Mouse (Mus musculus) forebrain, embryonic 14.5 days (tissue): ENCODE results near the gene Ryr2. TPM values are rescaled to one million over a fixed set of nuclear protein-coding genes. Genes with fewer than 3 reads are reported as not detected.
A peak's percentile ranks its signal among the peaks of the same experiment; 100 is the strongest.
"Not testable (repeated sequence)": the region's sequence is repeated elsewhere in the genome, so short reads cannot be mapped to it uniquely, and the experiment has no call there.

Experiments used
- ATAC-seq: fragments of 200-750 bp; cut with Nextera tagmentation; 2 replicates; pipeline ENCODE4 v1.8.0; 2017; ENCODE audit warnings: mild to moderate bottlenecking, moderate library complexity
- DNase-seq: peaks from one replicate; pipeline ENCODE4 v3.0.0-alpha.2; 2015; ENCODE audit warnings: low spot score
- H3K27ac ChIP-seq: fragments of 300-500 bp; sonication (generic); 2 replicates; pipeline ENCODE4 v1.5.1; 2014; ENCODE audit warnings: low read depth, mild to moderate bottlenecking, control low read depth, low read length, moderate library complexity
- H3K27me3 ChIP-seq: fragments of 300-500 bp; sonication (generic); replicated peaks from 2 replicates; pipeline ENCODE4 v1.6.1; 2014; ENCODE audit warnings: low read length, control low read depth, mixed read lengths; ENCODE audit not compliant: control insufficient read depth, insufficient read depth
- H3K36me3 ChIP-seq: fragments of 300-500 bp; sonication (generic); 2 replicates; pipeline ENCODE4 v1.6.1; 2014; ENCODE audit warnings: low read length, control low read depth; ENCODE audit not compliant: control insufficient read depth, insufficient read depth
- H3K4me1 ChIP-seq: fragments of 300-500 bp; sonication (generic); 2 replicates; pipeline ENCODE4 v1.6.1; 2014; ENCODE audit warnings: antibody characterized with exemption, low read length, control low read depth; ENCODE audit not compliant: control insufficient read depth, insufficient read depth
- H3K4me2 ChIP-seq: fragments of 300-500 bp; sonication (generic); 2 replicates; pipeline ENCODE4 v1.6.1; 2014; ENCODE audit warnings: mild to moderate bottlenecking, control low read depth, low read length
- H3K4me3 ChIP-seq: fragments of 300-500 bp; sonication (generic); 2 replicates; pipeline ENCODE4 v1.5.1; 2014; ENCODE audit warnings: low read depth, low read length, control low read depth
- H3K9ac ChIP-seq: fragments of 300-500 bp; sonication (generic); 2 replicates; pipeline ENCODE4 v1.6.1; 2014; ENCODE audit warnings: mild to moderate bottlenecking, low read length, control low read depth, moderate library complexity
- H3K9me3 ChIP-seq: fragments of 300-500 bp; sonication (generic); replicated peaks from 2 replicates; pipeline ENCODE4 v1.6.1; 2016; ENCODE audit warnings: low read length, control low read depth, mixed read lengths; ENCODE audit not compliant: control insufficient read depth
- WGBS: fragments of 180-500 bp; shearing (Covaris S2); extraction: QIAGEN DNeasy Blood & Tissue Kit; methylation state at CpG from one replicate; pipeline ENCODE4 v1.1.7; 2014; 5-methylcytosine and 5-hydroxymethylcytosine counted together
- polyA plus RNA-seq: library from polyadenylated mRNA; unstranded; fragments of >200 nt; fragmentation: Nextera tagmentation; extraction: Ambion mirVana; gene quantifications from 2 replicates; pipeline ENCODE4 v1.2.1, GENCODE M21; 2014

The Ryr2 gene
- polyA plus RNA-seq, 1 experiment from 2014 or later, result 0.76 TPM

DNA sequence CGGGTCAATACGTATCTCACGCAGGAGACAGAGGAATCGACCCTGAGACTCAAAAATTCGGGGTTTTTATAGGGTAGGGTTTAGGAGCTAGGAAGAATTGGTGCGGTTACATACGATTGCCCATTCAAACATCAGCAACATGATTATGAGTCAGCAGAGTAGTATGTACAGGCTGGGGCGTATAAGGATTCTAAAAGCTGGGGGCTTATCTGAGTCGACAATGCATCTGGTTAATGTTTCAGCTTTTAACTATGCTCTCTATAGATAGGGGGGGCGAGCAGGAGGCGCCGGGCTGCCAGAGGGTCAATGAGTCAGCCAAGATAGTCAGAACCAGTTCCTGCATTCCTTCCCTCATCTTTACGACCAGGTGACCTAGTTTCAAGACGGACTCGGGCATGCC is 557.6 kb downstream of the Ryr2 start:
- not testable (repeated sequence) for H3K27ac ChIP-seq, H3K4me2 ChIP-seq, H3K9me3 ChIP-seq, ATAC-seq, H3K27me3 ChIP-seq, DNase-seq, H3K36me3 ChIP-seq, H3K9ac ChIP-seq, H3K4me3 ChIP-seq, H3K4me1 ChIP-seq
- WGBS, result 91% methylated on average over 15 of the region's 15 CpGs

DNA sequence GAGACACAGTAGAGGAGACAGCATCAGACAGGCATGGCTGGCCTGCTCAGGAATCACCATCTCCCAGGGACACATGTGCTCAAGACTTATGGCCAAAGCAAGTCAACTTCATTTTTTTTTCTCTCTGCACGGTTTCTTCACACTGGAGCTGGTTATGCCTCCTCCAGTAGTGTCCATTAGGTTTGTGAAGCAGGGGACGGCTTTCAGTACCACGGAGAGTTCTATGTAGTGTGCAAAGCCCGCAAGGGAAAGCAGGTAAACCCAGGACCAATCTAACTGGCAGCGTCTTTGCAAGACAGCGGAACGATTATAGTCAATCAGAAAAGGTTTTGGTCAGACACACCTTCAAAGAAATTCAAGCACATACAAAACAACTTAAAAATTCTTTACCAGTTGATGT is 560.9 kb downstream of the Ryr2 start:
- H3K4me3 ChIP-seq, result no peak overlapping the region
- H3K4me1 ChIP-seq, result no peaks in the 10 kb centered on the region
- no peak overlapping the region for H3K9ac ChIP-seq
- ATAC-seq, result no peak
- no peaks in the 10 kb centered on the region for H3K9me3 ChIP-seq
- whole genome bisulfite sequencing, result 42% methylated on average over 7 of the region's 7 CpGs
- H3K36me3 ChIP-seq, result no peaks in the 10 kb centered on the region
- H3K27ac ChIP-seq, result no peak overlapping the region
- no peak overlapping the region for H3K4me2 ChIP-seq
- no peaks in the 10 kb centered on the region for H3K27me3 ChIP-seq
- DNase-seq, result no peak

DNA sequence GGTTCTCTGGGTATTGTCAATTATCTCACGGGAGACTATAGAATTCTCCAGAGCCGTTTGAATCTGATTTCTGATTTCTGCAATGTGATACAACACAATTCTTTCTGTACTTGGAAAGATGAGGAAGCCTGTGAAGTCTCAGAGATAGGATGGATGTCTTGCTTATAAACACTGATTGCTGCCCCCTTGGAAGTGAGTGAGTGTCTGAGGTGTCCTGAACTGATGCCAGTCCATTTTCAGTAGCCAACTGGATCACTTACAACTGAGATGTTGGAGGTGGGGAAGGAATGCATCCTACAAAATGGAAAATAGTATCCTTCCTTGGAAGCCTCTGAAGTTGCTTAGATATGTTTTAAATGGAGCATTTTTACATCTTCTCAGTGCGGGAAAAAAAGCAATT is 564.2 kb downstream of the Ryr2 start:
- no peak overlapping the region for H3K4me3 ChIP-seq
- 87% methylated on average over 3 of the region's 3 CpGs for WGBS
- ATAC-seq (no peak), DNase-seq (no peak)
- H3K9me3 ChIP-seq, result no peaks in the 10 kb centered on the region
- no peaks in the 10 kb centered on the region for H3K27me3 ChIP-seq
- H3K27ac ChIP-seq, result no peak overlapping the region
- no peaks in the 10 kb centered on the region for H3K36me3 ChIP-seq
- H3K4me2 ChIP-seq, result no peak overlapping the region
- H3K4me1 ChIP-seq, result no peaks in the 10 kb centered on the region
- H3K9ac ChIP-seq, result no peak overlapping the region

DNA sequence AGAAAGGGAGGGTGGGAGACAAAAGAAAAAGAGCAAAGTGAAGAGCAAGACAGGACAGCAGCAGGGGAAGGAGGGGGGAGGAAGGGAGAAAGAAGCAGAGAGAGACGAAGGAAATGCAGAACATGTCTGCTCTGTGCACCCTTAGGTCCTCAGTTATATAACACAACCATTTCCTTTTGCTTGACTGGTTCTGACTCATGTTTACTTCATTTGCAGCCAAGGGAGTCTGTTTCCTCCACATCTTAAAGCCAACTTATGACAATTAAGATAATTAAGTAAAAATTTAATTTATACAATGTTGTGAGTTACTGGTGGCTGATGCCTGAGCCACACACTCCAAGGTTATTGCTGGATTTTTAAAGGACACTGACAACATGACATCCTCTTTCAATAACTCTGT is 569.9 kb downstream of the Ryr2 start:
- Histone ChIP-seq H3K4me1 (no peaks in the 10 kb centered on the region), H3K4me3 (no peak overlapping the region), H3K9me3 (no peaks in the 10 kb centered on the region), H3K27me3 (no peaks in the 10 kb centered on the region), H3K27ac (no peak overlapping the region), H3K36me3 (no peaks in the 10 kb centered on the region), H3K9ac (no peak overlapping the region), H3K4me2 (no peak overlapping the region)
- ATAC-seq, result no peak
- WGBS, result 83% methylated on average over 1 of the region's 1 CpGs
- no peak for DNase-seq

DNA sequence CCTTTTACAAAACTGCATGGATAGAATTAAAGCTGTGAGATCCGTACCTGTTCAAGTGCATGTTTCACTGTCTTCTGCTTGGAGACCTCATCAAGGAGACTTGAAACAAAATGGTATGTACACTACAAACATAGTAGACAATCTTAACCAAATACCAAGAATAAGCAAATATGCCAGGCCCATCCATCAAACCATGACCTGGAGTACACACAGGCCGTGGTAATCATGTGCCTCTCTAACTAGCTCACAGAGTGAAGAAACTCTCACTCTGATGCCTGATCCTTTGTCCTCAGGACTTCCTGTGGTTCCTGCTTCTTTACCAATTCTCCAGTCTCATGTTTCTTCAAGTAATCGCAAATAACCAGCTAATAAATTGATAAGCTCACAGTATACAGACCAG is 570.9 kb downstream of the Ryr2 start:
- H3K4me2 ChIP-seq, result no peak overlapping the region
- no peak for ATAC-seq
- no peaks in the 10 kb centered on the region for H3K36me3 ChIP-seq
- no peak overlapping the region for H3K9ac ChIP-seq
- no peaks in the 10 kb centered on the region for H3K27me3 ChIP-seq
- H3K27ac ChIP-seq, result no peak overlapping the region
- no peaks in the 10 kb centered on the region for H3K4me1 ChIP-seq
- H3K4me3 ChIP-seq, result no peak overlapping the region
- no peaks in the 10 kb centered on the region for H3K9me3 ChIP-seq
- WGBS, result 82% methylated on average over 3 of the region's 3 CpGs
- DNase-seq, result no peak

DNA sequence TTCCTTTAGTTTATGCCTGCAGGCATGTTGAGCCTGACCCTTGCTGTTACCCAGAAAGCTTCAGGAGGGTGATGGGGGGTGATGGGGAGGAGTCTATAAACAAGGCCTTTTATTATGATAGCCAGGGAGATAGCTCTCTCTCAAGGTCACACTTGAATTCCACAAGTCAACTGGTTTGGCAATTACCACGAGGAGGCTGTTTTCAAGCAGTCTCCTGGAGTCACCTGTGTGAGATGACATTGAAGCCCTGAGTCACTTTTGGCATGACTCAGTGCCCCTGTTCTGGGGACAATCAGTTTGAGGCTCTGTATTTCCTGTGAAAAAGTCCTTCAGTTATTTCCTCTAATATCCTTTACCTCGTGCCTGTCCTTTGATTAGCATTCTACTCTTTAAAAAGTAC is 573.5 kb downstream of the Ryr2 start:
- H3K36me3 ChIP-seq, result no peaks in the 10 kb centered on the region
- H3K9me3 ChIP-seq, result no peaks in the 10 kb centered on the region
- DNase-seq (no peak), ATAC-seq (no peak)
- H3K9ac ChIP-seq, result no peak overlapping the region
- H3K4me1 ChIP-seq, result no peaks in the 10 kb centered on the region
- no peak overlapping the region for H3K4me2 ChIP-seq
- H3K27me3 ChIP-seq, result no peaks in the 10 kb centered on the region
- no peak overlapping the region for H3K4me3 ChIP-seq
- 60% methylated on average over 2 of the region's 2 CpGs for WGBS
- no peak overlapping the region for H3K27ac ChIP-seq

DNA sequence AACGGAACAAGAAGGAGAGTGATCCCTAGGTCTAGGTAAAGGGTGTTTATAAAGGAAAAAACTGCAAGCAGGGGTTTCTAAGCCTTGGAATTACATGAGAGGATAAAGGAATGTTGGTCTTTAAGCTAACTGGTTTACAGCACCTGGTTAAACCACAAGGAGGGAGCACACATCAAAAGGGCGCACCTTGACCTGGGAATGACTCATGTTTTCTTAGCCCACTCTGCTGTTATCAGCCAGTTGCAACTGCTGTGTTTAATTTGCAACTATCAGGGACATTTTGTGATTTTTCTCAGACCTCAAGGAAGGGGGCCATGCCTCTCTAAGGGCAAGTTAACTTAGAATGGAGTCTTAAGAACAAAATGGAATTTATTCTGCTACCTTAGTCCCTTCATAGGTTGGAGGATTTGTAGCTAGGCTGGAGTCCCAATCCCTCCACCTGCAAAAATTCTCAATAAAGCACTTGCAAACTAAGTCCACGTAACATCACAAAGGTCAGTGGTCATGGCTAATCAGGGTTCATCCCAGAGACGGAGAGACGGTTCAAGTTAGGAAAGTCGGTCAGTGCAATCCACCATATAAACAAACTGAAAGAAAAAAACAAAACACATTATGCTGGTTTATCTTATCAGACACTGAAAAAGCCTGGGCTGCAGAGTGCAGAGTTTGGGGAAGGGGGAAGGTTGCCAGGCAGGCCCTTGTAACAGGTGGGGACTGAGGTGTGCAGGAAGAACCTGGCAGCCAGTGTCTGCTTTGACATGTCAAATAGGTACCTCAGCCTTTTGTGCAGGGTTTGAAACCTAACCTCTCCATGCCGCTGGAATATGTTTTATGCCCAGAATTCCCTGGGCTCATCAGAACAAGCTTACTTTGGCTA is 574.5 kb downstream of the Ryr2 start:
- no peaks in the 10 kb centered on the region for H3K36me3 ChIP-seq
- H3K9ac ChIP-seq, result no peak overlapping the region
- no peak for DNase-seq
- no peak overlapping the region for H3K4me2 ChIP-seq
- H3K27ac ChIP-seq, result no peak overlapping the region
- no peaks in the 10 kb centered on the region for H3K27me3 ChIP-seq
- no peaks in the 10 kb centered on the region for H3K9me3 ChIP-seq
- no peaks in the 10 kb centered on the region for H3K4me1 ChIP-seq
- ATAC-seq, result no peak
- WGBS, result 94% methylated on average over 7 of the region's 7 CpGs
- no peak overlapping the region for H3K4me3 ChIP-seq

DNA sequence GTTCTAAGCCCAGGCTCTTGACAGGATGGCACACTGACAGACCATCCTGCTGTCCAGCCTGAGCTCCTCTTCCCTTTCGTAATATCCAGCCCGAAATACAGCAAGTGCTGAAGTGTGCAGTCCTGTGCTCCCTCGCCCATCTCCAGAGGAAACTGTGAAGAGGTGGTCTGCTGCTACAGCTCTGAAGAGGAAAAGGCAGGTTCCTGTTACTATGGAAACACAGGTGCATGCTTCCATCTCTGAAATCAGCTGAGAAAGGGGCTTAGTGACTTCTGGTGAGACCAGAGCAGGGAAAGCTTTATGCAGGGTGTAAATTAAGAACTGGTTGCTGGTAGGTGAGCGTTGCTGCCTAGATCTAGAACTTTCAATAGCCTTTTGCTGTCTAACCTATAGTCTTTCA is 583.1 kb downstream of the Ryr2 start:
- Histone ChIP-seq H3K9me3 (no peaks in the 10 kb centered on the region), H3K36me3 (no peaks in the 10 kb centered on the region), H3K4me2 (no peak overlapping the region), H3K27me3 (no peaks in the 10 kb centered on the region), H3K4me3 (no peak overlapping the region), H3K27ac (no peak overlapping the region), H3K4me1 (no peaks in the 10 kb centered on the region), H3K9ac (no peak overlapping the region)
- ATAC-seq (0 out of 2 replicates have a peak, but pooled peaks have one; percentile 12), DNase-seq (no peak)
- 96% methylated on average over 4 of the region's 4 CpGs for WGBS

DNA sequence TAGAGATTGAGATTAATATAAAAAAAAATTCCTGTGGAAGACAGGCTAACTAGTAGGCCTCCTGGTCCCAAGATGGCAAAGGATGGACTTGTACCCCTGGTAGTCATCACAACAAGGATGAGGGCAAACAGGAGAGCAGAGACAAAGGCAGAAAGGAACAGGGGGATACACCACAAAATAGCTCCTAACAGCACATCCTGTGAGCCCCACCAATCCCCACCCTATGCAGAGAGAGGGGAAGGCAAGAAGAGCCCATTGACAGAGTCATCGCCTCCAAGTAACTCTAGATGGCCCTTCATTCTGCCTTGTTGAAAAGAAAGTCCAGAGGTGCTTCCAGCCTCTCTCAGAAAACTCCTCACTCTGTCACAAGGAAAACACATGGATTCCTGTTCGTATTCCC is 586.0 kb downstream of the Ryr2 start:
- no peak overlapping the region for H3K4me2 ChIP-seq
- ATAC-seq, result no peak
- WGBS, result 85% methylated on average over 2 of the region's 2 CpGs

More for the DNA sequence above, 586.0 kb downstream of the Ryr2 start:
- Histone ChIP-seq H3K27ac (no peak overlapping the region), H3K4me1 (no peaks in the 10 kb centered on the region), H3K4me3 (no peak overlapping the region), H3K36me3 (no peaks in the 10 kb centered on the region), H3K9me3 (no peaks in the 10 kb centered on the region), H3K9ac (no peak overlapping the region), H3K27me3 (no peaks in the 10 kb centered on the region)
- no peak for DNase-seq
